Mouse (Mus musculus) ES-E14 (cell line): ENCODE measurements at regions not wholly inside any gene's neighbourhood (a gene's known extent, or its start where the extent isn't known, plus 50 kb on each side); places are given as distances from the start of the nearest gene placed in this dataset.

ENCODE experiments used
- CHD2 ChIP-seq: IDR thresholded peaks from 2 replicates; pipeline ENCODE4 v1.6.1; 2014; ENCODE audit warnings: mild to moderate bottlenecking, low read depth, low read length, inconsistent platforms
- HCFC1 ChIP-seq: IDR thresholded peaks from 2 replicates; pipeline ENCODE4 v1.6.1; 2012; ENCODE audit warnings: low read length, inconsistent platforms, borderline replicate concordance; ENCODE audit not compliant: insufficient read depth
- MAFK ChIP-seq: IDR thresholded peaks from 2 replicates; pipeline ENCODE4 v1.6.1; 2014; ENCODE audit warnings: mild to moderate bottlenecking, low read depth, low read length, inconsistent platforms; ENCODE audit not compliant: insufficient read depth
- ZNF384 ChIP-seq: IDR thresholded peaks from 2 replicates; pipeline ENCODE4 v1.6.1; 2012; ENCODE audit warnings: low read depth, low read length, inconsistent platforms

DNA sequence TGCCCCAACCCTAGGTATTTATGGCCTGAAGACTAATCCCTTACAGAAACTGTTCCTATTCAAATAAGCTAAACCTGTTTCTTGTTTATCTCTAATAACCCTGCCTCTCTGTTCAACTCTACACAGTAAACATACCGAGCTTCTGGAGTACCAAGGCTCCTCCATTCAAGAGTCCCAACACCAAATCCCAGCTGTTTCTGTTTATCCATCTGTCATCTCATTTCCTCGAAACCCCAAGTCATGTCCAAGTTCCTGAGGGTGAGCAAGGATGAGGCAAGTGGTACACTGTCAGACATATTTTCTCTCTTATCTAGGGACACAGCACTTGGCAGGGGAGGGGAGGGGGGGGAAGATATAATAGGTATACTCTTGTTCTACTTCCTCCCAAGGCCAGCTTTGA lies 274.6 kb downstream of the Rnf152 start:
- TF ChIP-seq ZNF384 (no peak), HCFC1 (no peak), CHD2 (no peak), MAFK (no peak)
